Mouse (Mus musculus): ENCODE data around the gene Klc4. TPM values are rescaled to one million over a fixed set of nuclear protein-coding genes. Genes with fewer than 3 reads are reported as not detected.

Gene Klc4
- polyA plus RNA-seq, 1 experiment, result 22.7 TPM

DNA sequence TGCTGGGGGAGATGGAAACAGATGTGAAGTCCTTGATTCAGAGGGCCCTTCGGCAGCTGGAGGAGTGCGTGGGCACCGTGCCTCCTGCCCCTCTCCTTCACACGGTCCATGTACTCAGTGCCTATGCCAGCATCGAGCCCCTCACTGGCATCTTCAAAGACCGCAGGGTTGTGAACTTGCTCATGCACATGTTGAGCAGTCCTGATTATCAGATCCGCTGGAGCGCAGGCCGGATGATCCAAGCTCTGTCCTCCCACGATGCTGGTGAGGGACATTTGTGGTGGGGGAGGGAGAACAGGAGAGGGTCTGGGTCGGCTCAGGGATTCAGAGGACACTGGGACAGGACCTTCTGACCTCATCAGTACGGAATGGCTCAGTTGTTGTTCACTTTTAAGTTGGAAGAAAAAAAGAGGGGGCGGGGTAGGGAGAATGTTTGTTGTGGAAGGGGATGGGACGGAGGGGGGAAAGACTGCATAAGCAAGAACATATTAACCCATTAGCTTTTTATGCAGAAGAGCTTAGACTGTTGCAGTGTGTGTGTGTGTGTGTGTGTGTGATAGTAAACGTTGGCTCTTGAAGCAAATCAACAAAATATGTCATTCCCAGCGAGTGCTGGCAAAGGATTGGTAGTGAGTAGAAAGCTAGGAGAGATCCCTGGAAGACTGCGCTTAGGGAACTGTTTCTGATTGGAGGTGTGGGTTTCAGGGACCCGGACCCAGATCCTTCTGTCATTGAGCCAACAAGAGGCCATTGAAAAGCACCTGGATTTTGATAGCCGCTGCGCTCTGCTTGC, 6.1 kb upstream of the Klc4 start:
- no peak for TF ChIP-seq CTCF (IDR thresholded peaks at IDR 0.05; ENCODE audit: control insufficient read depth, insufficient read depth, insufficient replicate concordance, low read depth, low read length)
- TF ChIP-seq POLR2A (IDR thresholded peaks at IDR 0.05; ENCODE audit: control insufficient read depth, low read depth, low read length), result no peak
- peaks cover 20% of the 10 kb centered on the region for H3K4me1 ChIP-seq (ENCODE audit: control insufficient read depth, insufficient read depth, low read length)
- no peaks in the 10 kb centered on the region for H3K36me3 ChIP-seq (ENCODE audit: control insufficient read depth, insufficient read depth, low read length)
- no peak overlapping the region for H3K27ac ChIP-seq (ENCODE audit: control insufficient read depth, insufficient read depth, low read depth, low read length)
- H3K27me3 ChIP-seq (ENCODE audit: control insufficient read depth, insufficient read depth, low read length), result no peaks in the 10 kb centered on the region
- H3K4me3 ChIP-seq (ENCODE audit: control insufficient read depth, low read depth, low read length), result no peak overlapping the region

DNA sequence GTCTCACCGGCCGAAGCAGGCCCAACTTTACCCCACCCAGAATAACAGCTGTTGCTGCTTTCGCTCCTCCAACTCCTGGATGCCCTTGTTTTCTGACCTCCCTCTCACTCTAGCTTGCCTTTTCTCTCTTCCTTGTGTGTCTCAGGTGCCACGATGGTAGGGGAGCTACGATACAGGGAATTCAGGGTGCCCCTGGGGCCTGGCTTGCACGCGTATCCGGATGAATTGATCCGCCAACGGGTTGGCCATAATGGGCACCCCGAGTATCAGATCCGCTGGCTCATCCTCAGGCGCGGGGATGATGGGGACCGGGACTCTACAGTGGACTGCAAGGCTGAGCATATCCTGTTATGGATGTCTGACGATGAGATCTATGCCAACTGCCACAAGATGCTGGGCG, 5.5 kb upstream of the Klc4 start:
- no peak overlapping the region; the same call in 1 of the 2 replicates for H3K27ac ChIP-seq (ENCODE audit: control insufficient read depth, insufficient read depth, low read depth, low read length)
- TF ChIP-seq CTCF (IDR thresholded peaks at IDR 0.05; ENCODE audit: control insufficient read depth, insufficient read depth, insufficient replicate concordance, low read depth, low read length) (no peak), POLR2A (IDR thresholded peaks at IDR 0.05; ENCODE audit: control insufficient read depth, low read depth, low read length) (no peak)
- no peaks in the 10 kb centered on the region for H3K36me3 ChIP-seq (ENCODE audit: control insufficient read depth, insufficient read depth, low read length)
- H3K4me1 ChIP-seq (ENCODE audit: control insufficient read depth, insufficient read depth, low read length), result peaks cover 20% of the 10 kb centered on the region
- peak overlapping the region; percentile 82 for H3K4me3 ChIP-seq (ENCODE audit: control insufficient read depth, low read depth, low read length)
- no peaks in the 10 kb centered on the region for H3K27me3 ChIP-seq (ENCODE audit: control insufficient read depth, insufficient read depth, low read length)

DNA sequence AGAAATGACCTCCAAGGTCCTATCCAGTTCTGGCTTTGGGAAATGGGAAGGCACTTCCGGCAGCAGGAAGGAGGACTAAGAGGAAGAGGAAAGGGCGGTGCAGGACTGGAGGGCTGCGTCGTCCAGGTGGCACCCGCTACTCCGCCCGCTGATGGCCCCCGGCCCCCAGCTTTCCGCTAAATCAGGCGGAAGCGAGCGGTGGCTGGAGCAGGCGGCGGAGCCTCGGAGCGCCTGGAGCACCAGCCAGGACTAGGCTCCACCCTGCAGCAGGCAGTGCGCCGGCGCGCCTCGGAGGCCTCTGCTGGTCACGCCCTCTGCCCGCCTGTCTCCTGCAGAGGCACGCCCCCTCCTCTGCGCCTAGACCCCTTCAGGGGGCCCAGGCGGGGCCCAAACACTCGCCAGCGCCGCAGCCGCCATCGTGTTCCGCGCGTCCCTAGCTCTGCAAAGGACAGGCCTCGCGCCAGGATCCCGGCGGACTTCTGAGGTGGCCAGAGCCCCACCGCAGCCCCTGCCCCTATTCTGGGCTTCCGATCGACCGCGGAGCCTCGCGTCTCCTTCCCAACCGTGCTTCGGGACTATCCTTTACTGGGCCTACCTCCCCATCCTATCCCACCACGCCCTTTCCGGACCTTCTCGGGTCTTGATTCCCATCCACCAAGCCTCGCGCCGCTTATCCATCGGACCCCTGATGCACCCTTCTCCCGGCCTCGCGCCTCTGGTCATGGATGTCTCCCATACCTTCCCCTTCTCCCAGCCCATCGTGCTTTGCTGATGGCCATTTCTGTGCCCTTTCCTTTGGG, 4.6 kb upstream of the Klc4 start, which contains the start of gene Cul7:
TSS of gene Cul7 (plus strand) at position 106 of the 800 bp plus-strand sequence.
- Histone ChIP-seq H3K4me3 (ENCODE audit: control insufficient read depth, low read depth, low read length) (peak within 1 kb of the TSS; percentile 82), H3K27me3 (ENCODE audit: control insufficient read depth, insufficient read depth, low read length) (no peaks in the 10 kb centered on the region), H3K27ac (ENCODE audit: control insufficient read depth, insufficient read depth, low read depth, low read length) (peak within 1 kb of the TSS; percentile 61), H3K4me1 (ENCODE audit: control insufficient read depth, insufficient read depth, low read length) (peaks cover 20% of the 10 kb centered on the region), H3K36me3 (ENCODE audit: control insufficient read depth, insufficient read depth, low read length) (no peaks in the 10 kb centered on the region)
- TF ChIP-seq CTCF (IDR thresholded peaks at IDR 0.05; ENCODE audit: control insufficient read depth, insufficient read depth, insufficient replicate concordance, low read depth, low read length) (no peak), POLR2A (IDR thresholded peaks at IDR 0.05; ENCODE audit: control insufficient read depth, low read depth, low read length) (peak; percentile 61)

DNA sequence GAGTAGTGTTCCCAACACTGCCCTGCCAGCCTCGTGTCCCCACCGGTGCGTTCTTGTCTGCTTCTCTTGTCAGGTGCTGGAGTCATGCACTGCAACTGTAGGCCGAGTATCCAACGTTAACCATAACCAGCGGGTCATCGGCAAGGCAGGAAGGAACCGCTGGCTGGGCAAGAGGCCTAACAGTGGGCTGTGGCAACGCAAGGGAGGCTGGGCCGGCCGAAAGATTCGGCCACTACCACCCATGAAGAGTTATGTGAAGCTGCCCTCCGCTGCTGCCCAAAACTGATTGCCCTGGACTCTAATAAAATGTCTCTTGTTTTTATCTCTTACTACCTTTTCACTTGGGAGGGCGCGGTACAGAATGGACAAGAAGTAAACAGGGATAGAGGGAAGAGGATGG, 4.0 kb upstream of the Klc4 start:
- H3K27ac ChIP-seq (ENCODE audit: control insufficient read depth, insufficient read depth, low read depth, low read length), result peak overlapping the region; percentile 52
- H3K36me3 ChIP-seq (ENCODE audit: control insufficient read depth, insufficient read depth, low read length), result no peaks in the 10 kb centered on the region
- TF ChIP-seq CTCF (IDR thresholded peaks at IDR 0.05; ENCODE audit: control insufficient read depth, insufficient read depth, insufficient replicate concordance, low read depth, low read length) (no peak), POLR2A (IDR thresholded peaks at IDR 0.05; ENCODE audit: control insufficient read depth, low read depth, low read length) (no peak)
- no peaks in the 10 kb centered on the region for H3K27me3 ChIP-seq (ENCODE audit: control insufficient read depth, insufficient read depth, low read length)
- H3K4me1 ChIP-seq (ENCODE audit: control insufficient read depth, insufficient read depth, low read length), result peaks cover 23% of the 10 kb centered on the region
- peak overlapping the region; percentile 82 for H3K4me3 ChIP-seq (ENCODE audit: control insufficient read depth, low read depth, low read length)

DNA sequence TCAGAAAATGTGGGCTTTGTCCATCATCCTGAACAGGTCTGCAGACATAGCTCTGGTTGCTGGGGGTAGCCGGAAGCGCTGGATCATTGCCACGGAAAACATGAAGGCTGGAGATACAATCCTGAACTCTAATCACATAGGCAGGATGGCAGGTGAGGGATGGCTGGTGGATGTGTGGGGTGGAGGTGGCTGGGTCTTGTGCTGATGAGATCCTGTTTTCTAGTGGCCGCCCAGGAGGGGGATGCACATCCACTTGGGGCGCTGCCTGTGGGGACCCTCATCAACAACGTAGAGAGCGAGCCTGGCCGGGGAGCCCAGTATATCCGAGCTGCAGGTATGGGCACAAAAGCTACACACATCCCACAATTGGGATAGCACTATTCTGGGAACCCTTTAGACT, 2.6 kb upstream of the Klc4 start:
- no peaks in the 10 kb centered on the region for H3K36me3 ChIP-seq (ENCODE audit: control insufficient read depth, insufficient read depth, low read length)
- H3K4me3 ChIP-seq (ENCODE audit: control insufficient read depth, low read depth, low read length), result no peak overlapping the region
- H3K4me1 ChIP-seq (ENCODE audit: control insufficient read depth, insufficient read depth, low read length), result peaks cover 23% of the 10 kb centered on the region
- H3K27ac ChIP-seq (ENCODE audit: control insufficient read depth, insufficient read depth, low read depth, low read length), result no peak overlapping the region
- no peak for TF ChIP-seq CTCF (IDR thresholded peaks at IDR 0.05; ENCODE audit: control insufficient read depth, insufficient read depth, insufficient replicate concordance, low read depth, low read length)
- TF ChIP-seq POLR2A (IDR thresholded peaks at IDR 0.05; ENCODE audit: control insufficient read depth, low read depth, low read length), result no peak
- H3K27me3 ChIP-seq (ENCODE audit: control insufficient read depth, insufficient read depth, low read length), result no peaks in the 10 kb centered on the region

DNA sequence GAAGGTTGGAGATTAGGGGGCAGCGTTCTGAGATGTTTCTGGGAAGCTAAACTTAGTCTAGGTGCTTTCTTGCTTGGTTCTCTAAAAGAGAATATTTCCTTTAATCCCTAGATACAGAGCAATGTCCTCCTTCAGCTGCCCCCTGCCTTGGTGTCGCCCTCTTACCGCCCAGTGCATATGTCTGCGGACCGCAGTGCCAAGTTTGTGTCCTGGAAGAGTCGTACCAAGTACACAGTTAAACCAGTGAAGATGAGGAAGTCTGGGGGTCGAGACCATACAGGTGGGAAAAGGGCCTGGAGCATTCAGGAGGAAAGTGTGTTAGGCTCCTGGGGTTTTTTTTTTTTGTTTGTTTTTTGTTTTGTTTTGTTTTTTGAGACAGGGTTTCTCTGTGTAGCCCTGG, 1.5 kb upstream of the Klc4 start:
- no peak overlapping the region for H3K4me3 ChIP-seq (ENCODE audit: control insufficient read depth, low read depth, low read length)
- no peaks in the 10 kb centered on the region for H3K36me3 ChIP-seq (ENCODE audit: control insufficient read depth, insufficient read depth, low read length)
- no peaks in the 10 kb centered on the region for H3K27me3 ChIP-seq (ENCODE audit: control insufficient read depth, insufficient read depth, low read length)
- no peak for TF ChIP-seq POLR2A (IDR thresholded peaks at IDR 0.05; ENCODE audit: control insufficient read depth, low read depth, low read length)
- no peak for TF ChIP-seq CTCF (IDR thresholded peaks at IDR 0.05; ENCODE audit: control insufficient read depth, insufficient read depth, insufficient replicate concordance, low read depth, low read length)
- H3K27ac ChIP-seq (ENCODE audit: control insufficient read depth, insufficient read depth, low read depth, low read length), result no peak overlapping the region
- H3K4me1 ChIP-seq (ENCODE audit: control insufficient read depth, insufficient read depth, low read length), result peaks cover 23% of the 10 kb centered on the region

DNA sequence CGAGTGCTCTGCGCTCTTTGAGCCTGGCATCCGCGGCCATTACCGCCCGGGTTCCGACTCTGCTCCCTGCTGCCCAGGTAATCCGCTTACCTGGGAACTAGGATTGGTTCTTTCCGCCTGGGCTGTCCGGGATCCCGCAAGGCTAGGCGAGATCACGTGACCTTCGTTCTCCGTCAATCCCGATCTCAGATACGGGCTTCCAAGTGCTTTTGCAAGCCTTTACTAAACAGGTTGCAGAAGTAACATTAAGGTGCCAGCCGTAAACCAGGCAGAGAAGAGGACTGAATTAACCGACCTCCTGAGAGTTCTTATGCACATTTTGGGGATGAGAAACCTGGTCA, 470 bp upstream of the Klc4 start:
- Histone ChIP-seq H3K27ac (ENCODE audit: control insufficient read depth, insufficient read depth, low read depth, low read length) (peak overlapping the region; percentile 25), H3K4me1 (ENCODE audit: control insufficient read depth, insufficient read depth, low read length) (peaks cover 17% of the 10 kb centered on the region), H3K27me3 (ENCODE audit: control insufficient read depth, insufficient read depth, low read length) (no peaks in the 10 kb centered on the region), H3K36me3 (ENCODE audit: control insufficient read depth, insufficient read depth, low read length) (no peaks in the 10 kb centered on the region), H3K4me3 (ENCODE audit: control insufficient read depth, low read depth, low read length) (peak overlapping the region; percentile 90)
- TF ChIP-seq POLR2A (IDR thresholded peaks at IDR 0.05; ENCODE audit: control insufficient read depth, low read depth, low read length), result no peak
- no peak for TF ChIP-seq CTCF (IDR thresholded peaks at IDR 0.05; ENCODE audit: control insufficient read depth, insufficient read depth, insufficient replicate concordance, low read depth, low read length)
